Mouse (Mus musculus) midbrain, embryonic 16.5 days (tissue): ENCODE results near the gene Lsm2. TPM values are rescaled to one million over a fixed set of nuclear protein-coding genes. Genes with fewer than 3 reads are reported as not detected.
"Not testable (repeated sequence)": the region's sequence is repeated elsewhere in the genome, so short reads cannot be mapped to it uniquely, and the experiment has no call there.

Experiments used
- ATAC-seq: fragments of 200-750 bp; cut with Nextera tagmentation; 2 replicates; pipeline ENCODE4 v1.8.0; 2017; ENCODE audit warnings: moderate TSS enrichment
- H3K27ac ChIP-seq: fragments of 300-500 bp; sonication (generic); 2 replicates; pipeline ENCODE4 v1.5.1; 2014; ENCODE audit warnings: mild to moderate bottlenecking, low read length, mixed read lengths
- H3K27me3 ChIP-seq: fragments of 300-500 bp; sonication (generic); 2 replicates; pipeline ENCODE4 v1.6.1; 2014; ENCODE audit warnings: low read depth, low read length, mixed read lengths; ENCODE audit not compliant: control insufficient read depth, insufficient read depth
- H3K36me3 ChIP-seq: fragments of 300-500 bp; sonication (generic); 2 replicates; pipeline ENCODE4 v1.6.1; 2014; ENCODE audit warnings: mild to moderate bottlenecking, low read length, moderate library complexity, mixed read lengths; ENCODE audit not compliant: control insufficient read depth, insufficient read depth
- H3K4me1 ChIP-seq: fragments of 300-500 bp; sonication (generic); 2 replicates; pipeline ENCODE4 v1.6.1; 2014; ENCODE audit warnings: mild to moderate bottlenecking, low read length, mixed read lengths; ENCODE audit not compliant: control insufficient read depth, insufficient read depth
- H3K4me2 ChIP-seq: fragments of 300-500 bp; sonication (generic); 2 replicates; pipeline ENCODE4 v1.6.1; 2014; ENCODE audit warnings: mild to moderate bottlenecking, low read length, mixed read lengths
- H3K4me3 ChIP-seq: fragments of 300-500 bp; sonication (generic); 2 replicates; pipeline ENCODE4 v1.5.1; 2014; ENCODE audit warnings: low read depth, mild to moderate bottlenecking, low read length, moderate library complexity, mixed read lengths
- H3K9ac ChIP-seq: fragments of 300-500 bp; sonication (generic); 2 replicates; pipeline ENCODE4 v1.6.1; 2014; ENCODE audit warnings: low read depth, low read length, mixed read lengths
- H3K9me3 ChIP-seq: fragments of 300-500 bp; sonication (generic); replicated peaks from 2 replicates; pipeline ENCODE4 v1.6.1; 2014; ENCODE audit warnings: mild to moderate bottlenecking, low read length, mixed read lengths; ENCODE audit not compliant: control insufficient read depth, poor library complexity, severe bottlenecking
- WGBS: fragments of 180-500 bp; shearing (Covaris S2); extraction: QIAGEN DNeasy Blood & Tissue Kit; methylation state at CpG from one replicate; pipeline ENCODE4 v1.1.7; 2014; 5-methylcytosine and 5-hydroxymethylcytosine counted together
- polyA plus RNA-seq: library from polyadenylated mRNA; unstranded; fragments of >200 nt; fragmentation: Nextera tagmentation; extraction: Ambion mirVana; gene quantifications from 2 replicates; pipeline ENCODE4 v1.2.1, GENCODE M21; 2015

Gene Lsm2
- polyA plus RNA-seq, 1 experiment from 2014 or later = 97.2 TPM

- Histone ChIP-seq H3K9me3 (no peaks in the 10 kb centered on the region), H3K27ac (no peak overlapping the region; the same call in 1 of the 2 replicates), H3K9ac (peak overlapping the region; percentile 54), H3K4me3 (peak overlapping the region; percentile 77), H3K4me2 (peak overlapping the region; percentile 97), H3K4me1 (peaks cover 19% of the 10 kb centered on the region), H3K27me3 (no peaks in the 10 kb centered on the region), H3K36me3 (peaks cover 17% of the 10 kb centered on the region)
- no peak for ATAC-seq
- 10% methylated on average over 12 of the region's 12 CpGs for WGBS
Observed at GRCm38 (mm10) chr17:35002153-35002865, 20.6 kb downstream of the Lsm2 start.

GRCm38 (mm10) chr17:35003022-35003838 is 21.6 kb downstream of the Lsm2 start:
- H3K4me3 ChIP-seq = no peak overlapping the region
- H3K4me2 ChIP-seq = no peak overlapping the region
- no peak overlapping the region for H3K27ac ChIP-seq
- WGBS = 82% methylated on average over 9 of the region's 9 CpGs
- H3K4me1 ChIP-seq = peaks cover 19% of the 10 kb centered on the region
- no peak overlapping the region; the same call in 1 of the 2 replicates for H3K9ac ChIP-seq
- no peaks in the 10 kb centered on the region for H3K27me3 ChIP-seq
- no peak for ATAC-seq
- peaks cover 22% of the 10 kb centered on the region for H3K36me3 ChIP-seq
- no peaks in the 10 kb centered on the region for H3K9me3 ChIP-seq

- no peaks in the 10 kb centered on the region for H3K27me3 ChIP-seq
- 96% methylated on average over 17 of the region's 17 CpGs for WGBS
- H3K9me3 ChIP-seq = no peaks in the 10 kb centered on the region
- H3K4me2 ChIP-seq = no peak overlapping the region
- peaks cover 28% of the 10 kb centered on the region for H3K36me3 ChIP-seq
- H3K9ac ChIP-seq = no peak overlapping the region
- no peak overlapping the region for H3K4me3 ChIP-seq
- H3K27ac ChIP-seq = no peak overlapping the region
- peaks cover 19% of the 10 kb centered on the region for H3K4me1 ChIP-seq
- no peak for ATAC-seq
Observed at GRCm38 (mm10) chr17:35004075-35004717, 22.5 kb downstream of the Lsm2 start.

GRCm38 (mm10) chr17:35005158-35005557 is 23.5 kb downstream of the Lsm2 start:
- Histone ChIP-seq H3K27ac (no peak overlapping the region), H3K4me2 (no peak overlapping the region), H3K4me1 (peaks cover 16% of the 10 kb centered on the region), H3K36me3 (peaks cover 29% of the 10 kb centered on the region), H3K4me3 (no peak overlapping the region), H3K9ac (no peak overlapping the region), H3K9me3 (no peaks in the 10 kb centered on the region), H3K27me3 (no peaks in the 10 kb centered on the region)
- ATAC-seq = no peak
- WGBS = 97% methylated on average over 10 of the region's 10 CpGs

GRCm38 (mm10) chr17:35005902-35006301 is 24.2 kb downstream of the Lsm2 start:
- H3K9ac ChIP-seq, H3K4me2 ChIP-seq, H3K9me3 ChIP-seq, H3K27me3 ChIP-seq, H3K27ac ChIP-seq, H3K4me3 ChIP-seq, ATAC-seq: not testable (repeated sequence)
- Histone ChIP-seq H3K36me3 (peaks cover 34% of the 10 kb centered on the region), H3K4me1 (peaks cover 15% of the 10 kb centered on the region)
- 97% methylated on average over 4 of the region's 5 CpGs for WGBS

- Histone ChIP-seq H3K27ac (no peak overlapping the region), H3K27me3 (no peaks in the 10 kb centered on the region), H3K4me1 (peaks cover 10% of the 10 kb centered on the region), H3K36me3 (peaks cover 49% of the 10 kb centered on the region), H3K9me3 (no peaks in the 10 kb centered on the region), H3K4me3 (no peak overlapping the region), H3K4me2 (no peak overlapping the region), H3K9ac (no peak overlapping the region)
- no peak for ATAC-seq
- 97% methylated on average over 7 of the region's 7 CpGs for WGBS
Observed at GRCm38 (mm10) chr17:35007387-35007991, 25.8 kb downstream of the Lsm2 start.

GRCm38 (mm10) chr17:35009586-35009985 is 27.9 kb downstream of the Lsm2 start:
- Histone ChIP-seq H3K27me3 (no peaks in the 10 kb centered on the region), H3K4me3 (no peak overlapping the region), H3K9ac (no peak overlapping the region), H3K36me3 (peaks cover 65% of the 10 kb centered on the region), H3K4me2 (no peak overlapping the region), H3K27ac (no peak overlapping the region), H3K9me3 (no peaks in the 10 kb centered on the region), H3K4me1 (no peaks in the 10 kb centered on the region)
- no peak for ATAC-seq
- 85% methylated on average over 7 of the region's 7 CpGs for WGBS

GRCm38 (mm10) chr17:35011440-35011839 is 29.8 kb downstream of the Lsm2 start:
- Histone ChIP-seq H3K27me3 (no peaks in the 10 kb centered on the region), H3K36me3 (peaks cover 64% of the 10 kb centered on the region), H3K4me1 (no peaks in the 10 kb centered on the region; the same call in 1 of the 2 replicates), H3K9ac (no peak overlapping the region), H3K9me3 (no peaks in the 10 kb centered on the region), H3K4me3 (no peak overlapping the region), H3K4me2 (no peak overlapping the region), H3K27ac (no peak overlapping the region)
- ATAC-seq = no peak
- WGBS = 96% methylated on average over 8 of the region's 8 CpGs
